In genomic region chr8:84189603-84190002, GRCm38 (mm10) we compare ENCODE assay signal across 9 mouse cellular contexts. TPM values are rescaled to one million over a fixed set of nuclear protein-coding genes. Genes with fewer than 3 reads are reported as not detected.
A peak's percentile ranks its signal among the peaks of the same experiment; 100 is the strongest.
DNase-seq lines count a peak whose midpoint lies in the region; ATAC-seq lines count a peak whose summit lies in the region.
"Had no signal": no experiment of that assay in that cellular context is flagged by ENCODE, and none has a peak within 500 bp of the region (broad histone marks: within the 10 kb centered on the region; RNA-seq: fewer than 3 reads in every experiment).

No protein-coding gene starts in this region.

- H3K27me3 ChIP-seq in kidney, embryonic 14.5 days (ENCODE audit: control insufficient read depth, insufficient read depth, low read length): no peaks in the 10 kb centered on the region; the same call in 1 of the 2 replicates

- peaks cover 9% of the 10 kb centered on the region; the same call in 1 of the 2 replicates for H3K4me1 ChIP-seq in kidney, embryonic 14.5 days (ENCODE audit: control insufficient read depth, insufficient read depth, low read length)

- no peak overlapping the region for H3K27ac ChIP-seq in kidney, embryonic 14.5 days (ENCODE audit: low read depth, low read length)

- no peaks in the 10 kb centered on the region for H3K36me3 ChIP-seq in kidney, embryonic 14.5 days (ENCODE audit: control insufficient read depth, insufficient read depth, low read length)

- DNase-seq in kidney, adult 11 months: peak; percentile 76
- peak; percentile 84 to 92 for DNase-seq in heart, adult 18-20 months
- DNase-seq in kidney, adult 9 months: peak; percentile 82
- DNase-seq in lung, postnatal 36 days: peak; percentile 86
- DNase-seq in layer of hippocampus, postnatal 36 days: no peak
- DNase-seq in retina, embryonic 14.5 days (ENCODE audit: low spot score): no peak
- DNase-seq in cerebellum, postnatal 36 days: no peak
- DNase-seq: cerebellum, adult 9-11 months had no signal

- H3K9ac ChIP-seq in kidney, embryonic 14.5 days (ENCODE audit: low read depth, low read length): no peak overlapping the region

- H3K9me3 ChIP-seq in kidney, embryonic 14.5 days (ENCODE audit: control insufficient read depth, low read length): no peaks in the 10 kb centered on the region

- no peak for ATAC-seq in kidney, embryonic 14.5 days (ENCODE audit: low FRiP score, low TSS enrichment)

- H3K4me2 ChIP-seq in kidney, embryonic 14.5 days (replicated peaks; ENCODE audit: low read depth, low read length): no peak overlapping the region

- 41% methylated on average over 4 of the region's 4 CpGs for WGBS in kidney, embryonic 14.5 days

- no peak overlapping the region for H3K4me3 ChIP-seq in kidney, embryonic 14.5 days (ENCODE audit: low read length)

RNA-seq across cellular contexts. Expression of gene Nanos3, which starts 4.6 kb away (rescaled TPM):
- polyA plus RNA-seq in kidney, embryonic 14.5 days (2014; fragmentation: Nextera tagmentation; extraction: Ambion mirVana): 4.3 and 5.5 TPM in 2 replicates
- total RNA-seq in heart, adult 18-20 months (2021): 1 to 10 TPM in 1 of 2 experiments, not detected in 1; 1.2 TPM
- 1 to 10 TPM; 2.2 to 4.9 TPM for total RNA-seq in layer of hippocampus, postnatal 36 days (2021)

RNA-seq across cellular contexts. Expression of gene 4930432K21Rik, which starts 41.8 kb away (rescaled TPM):
- 0.87 and 1.2 TPM in 2 replicates for polyA plus RNA-seq in kidney, embryonic 14.5 days (2014; fragmentation: Nextera tagmentation; extraction: Ambion mirVana)
- under 1 TPM; 0.35 to 0.59 TPM for total RNA-seq in heart, adult 18-20 months (2021)
- 1 to 10 TPM; 1.7 to 1.8 TPM for total RNA-seq in layer of hippocampus, postnatal 36 days (2021)

RNA-seq across cellular contexts. Expression of gene Cc2d1a, which starts 41.9 kb away (rescaled TPM):
- 11.7 and 17.7 TPM in 2 replicates for polyA plus RNA-seq in kidney, embryonic 14.5 days (2014; fragmentation: Nextera tagmentation; extraction: Ambion mirVana)
- 10 to 100 TPM; 10.9 to 13.0 TPM for total RNA-seq in heart, adult 18-20 months (2021)
- 10 to 100 TPM; 58.3 to 64.6 TPM for total RNA-seq in layer of hippocampus, postnatal 36 days (2021)

RNA-seq across cellular contexts. Expression of gene Zswim4, which starts 47.3 kb away (rescaled TPM):
- 10.2 and 15.7 TPM in 2 replicates for polyA plus RNA-seq in kidney, embryonic 14.5 days (2014; fragmentation: Nextera tagmentation; extraction: Ambion mirVana)
- 1 to 10 TPM; 6.4 to 6.6 TPM for total RNA-seq in heart, adult 18-20 months (2021)
- total RNA-seq in layer of hippocampus, postnatal 36 days (2021): 10 to 100 TPM; 16.8 to 18.1 TPM

RNA-seq across cellular contexts. Expression of gene D8Ertd738e, which starts 59.9 kb away (rescaled TPM):
- polyA plus RNA-seq in kidney, embryonic 14.5 days (2014; fragmentation: Nextera tagmentation; extraction: Ambion mirVana): 388 TPM in 2 replicates
- 100 to 1,000 TPM; 213 to 219 TPM for total RNA-seq in heart, adult 18-20 months (2021)
- total RNA-seq in layer of hippocampus, postnatal 36 days (2021): 100 to 1,000 TPM; 131 to 145 TPM

Comparison
In these comparisons a context has a peak if more than half of its experiments do, and no peak if none do; other contexts are left out.
1. DNase-seq: peak in kidney, adult 11 months (single experiment), heart, adult 18-20 months (2 of 2), kidney, adult 9 months (single experiment) and lung, postnatal 36 days (single experiment); none in layer of hippocampus, postnatal 36 days (0 of 2), retina, embryonic 14.5 days (single experiment) and cerebellum, postnatal 36 days (0 of 2).
2. RNA of gene Cc2d1a, which starts 41.9 kb away (total RNA-seq): 58.3 to 64.6 TPM in layer of hippocampus, postnatal 36 days; 10.9 to 13.0 TPM in heart, adult 18-20 months; every median in the first group is over 4 times any median in the second.